Mouse (Mus musculus): ENCODE results near the gene Gm20388. TPM values are rescaled to one million over a fixed set of nuclear protein-coding genes. Genes with fewer than 3 reads are reported as not detected.

The Gm20388 gene
- polyA plus RNA-seq, 1 experiment from 2014 or later: 5.5 TPM

- H3K4me2 ChIP-seq: peak overlapping the region; percentile 2; the same call in 1 of the 2 replicates
- no peak overlapping the region; the same call in 1 of the 2 replicates for H3K4me3 ChIP-seq
- no peak overlapping the region for H3K27ac ChIP-seq
- peaks cover 60% of the 10 kb centered on the region for H3K4me1 ChIP-seq
- 0 out of 2 replicates have a peak overlapping the region, but pooled peaks have one; percentile 3 for H3K9ac ChIP-seq
- no peaks in the 10 kb centered on the region; the same call in 1 of the 2 replicates for H3K36me3 ChIP-seq
- no peak for ATAC-seq (ENCODE audit: borderline replicate concordance, extremely low read depth, low FRiP score, low TSS enrichment)
- WGBS: 23% methylated on average over 14 of the region's 14 CpGs
- no peaks in the 10 kb centered on the region for H3K9me3 ChIP-seq
- H3K27me3 ChIP-seq: no peaks in the 10 kb centered on the region
Measured at GRCm38 (mm10) chr8:122326114-122326542, 2415.5 kb downstream of the Gm20388 start.

- H3K9me3 ChIP-seq: no peaks in the 10 kb centered on the region
Measured at GRCm38 (mm10) chr8:122329072-122329471, 2418.4 kb downstream of the Gm20388 start.

GRCm38 (mm10) chr8:122329553-122330239, 2419.1 kb downstream of the Gm20388 start:
- 83% methylated on average over 22 of the region's 22 CpGs for WGBS
- Histone ChIP-seq H3K27ac (peak overlapping the region; percentile 71; the same call in 1 of the 2 replicates), H3K4me3 (no peak overlapping the region), H3K27me3 (peaks cover 8% of the 10 kb centered on the region; the same call in 1 of the 2 replicates), H3K36me3 (peaks cover 4% of the 10 kb centered on the region), H3K9ac (no peak overlapping the region), H3K9me3 (no peaks in the 10 kb centered on the region), H3K4me2 (no peak overlapping the region), H3K4me1 (peaks cover 50% of the 10 kb centered on the region)
- no peak for ATAC-seq (ENCODE audit: borderline replicate concordance, extremely low read depth, low FRiP score, low TSS enrichment)

More at GRCm38 (mm10) chr8:122329072-122329471, 2418.4 kb downstream of the Gm20388 start:
- WGBS: 56% methylated on average over 8 of the region's 8 CpGs
- Histone ChIP-seq H3K27ac (no peak overlapping the region), H3K4me3 (no peak overlapping the region), H3K9ac (no peak overlapping the region), H3K36me3 (no peaks in the 10 kb centered on the region; the same call in 1 of the 2 replicates), H3K4me1 (peaks cover 56% of the 10 kb centered on the region), H3K27me3 (0 out of 2 replicates have a peak, but pooled peaks cover 1% of the 10 kb centered on the region), H3K4me2 (no peak overlapping the region)
- no peak for ATAC-seq (ENCODE audit: borderline replicate concordance, extremely low read depth, low FRiP score, low TSS enrichment)

- ATAC-seq (ENCODE audit: borderline replicate concordance, extremely low read depth, low FRiP score, low TSS enrichment): no peak; the same call in 1 of the 2 replicates
- peak overlapping the region; percentile 10; the same call in 1 of the 2 replicates for H3K9ac ChIP-seq
Measured at GRCm38 (mm10) chr8:122330446-122331133, 2419.9 kb downstream of the Gm20388 start.

GRCm38 (mm10) chr8:122331134-122331523, 2420.5 kb downstream of the Gm20388 start:
- H3K36me3 ChIP-seq: peaks cover 4% of the 10 kb centered on the region
- 36% methylated on average over 3 of the region's 3 CpGs for WGBS
- H3K27me3 ChIP-seq: peaks cover 19% of the 10 kb centered on the region; the same call in 1 of the 2 replicates
- peak; percentile 61 for ATAC-seq (ENCODE audit: borderline replicate concordance, extremely low read depth, low FRiP score, low TSS enrichment)
- H3K27ac ChIP-seq: peak overlapping the region; percentile 71
- no peaks in the 10 kb centered on the region for H3K9me3 ChIP-seq
- no peak overlapping the region for H3K9ac ChIP-seq
- H3K4me3 ChIP-seq: no peak overlapping the region
- peaks cover 42% of the 10 kb centered on the region for H3K4me1 ChIP-seq
- no peak overlapping the region for H3K4me2 ChIP-seq

More at GRCm38 (mm10) chr8:122330446-122331133, 2419.9 kb downstream of the Gm20388 start:
- WGBS: 68% methylated on average over 12 of the region's 12 CpGs
- Histone ChIP-seq H3K9me3 (no peaks in the 10 kb centered on the region), H3K4me2 (no peak overlapping the region), H3K36me3 (peaks cover 4% of the 10 kb centered on the region), H3K27ac (peak overlapping the region; percentile 71), H3K4me1 (peaks cover 42% of the 10 kb centered on the region), H3K27me3 (peaks cover 16% of the 10 kb centered on the region; the same call in 1 of the 2 replicates), H3K4me3 (no peak overlapping the region)

- 0 out of 2 replicates have a peak, but pooled peaks have one; percentile 7 for ATAC-seq (ENCODE audit: borderline replicate concordance, extremely low read depth, low FRiP score, low TSS enrichment)
- H3K9me3 ChIP-seq: no peaks in the 10 kb centered on the region
- WGBS: 63% methylated on average over 6 of the region's 6 CpGs
- H3K27ac ChIP-seq: no peak overlapping the region
- H3K27me3 ChIP-seq: peaks cover 36% of the 10 kb centered on the region
- H3K36me3 ChIP-seq: peaks cover 4% of the 10 kb centered on the region
- H3K4me2 ChIP-seq: no peak overlapping the region
- H3K4me3 ChIP-seq: no peak overlapping the region
- peaks cover 41% of the 10 kb centered on the region for H3K4me1 ChIP-seq
- H3K9ac ChIP-seq: no peak overlapping the region
Measured at GRCm38 (mm10) chr8:122332753-122333506, 2422.3 kb downstream of the Gm20388 start.

GRCm38 (mm10) chr8:122333531-122333930, 2422.9 kb downstream of the Gm20388 start:
- Histone ChIP-seq H3K36me3 (peaks cover 4% of the 10 kb centered on the region), H3K4me1 (peaks cover 41% of the 10 kb centered on the region)
- 84% methylated on average over 7 of the region's 7 CpGs for WGBS

GRCm38 (mm10) chr8:122334791-122335490, 2424.3 kb downstream of the Gm20388 start:
- no peak overlapping the region for H3K4me3 ChIP-seq
- no peak overlapping the region for H3K4me2 ChIP-seq
- H3K27ac ChIP-seq: no peak overlapping the region
- H3K9ac ChIP-seq: no peak overlapping the region
- 92% methylated on average over 13 of the region's 13 CpGs for WGBS
- peaks cover 4% of the 10 kb centered on the region; the same call in 1 of the 2 replicates for H3K36me3 ChIP-seq
- peaks cover 42% of the 10 kb centered on the region for H3K27me3 ChIP-seq
- peaks cover 33% of the 10 kb centered on the region for H3K4me1 ChIP-seq
- no peaks in the 10 kb centered on the region for H3K9me3 ChIP-seq
- no peak for ATAC-seq (ENCODE audit: borderline replicate concordance, extremely low read depth, low FRiP score, low TSS enrichment)

More at GRCm38 (mm10) chr8:122333531-122333930, 2422.9 kb downstream of the Gm20388 start:
- H3K4me2 ChIP-seq: no peak overlapping the region
- no peaks in the 10 kb centered on the region for H3K9me3 ChIP-seq
- no peak for ATAC-seq (ENCODE audit: borderline replicate concordance, extremely low read depth, low FRiP score, low TSS enrichment)
- no peak overlapping the region for H3K27ac ChIP-seq
- H3K9ac ChIP-seq: no peak overlapping the region
- peaks cover 41% of the 10 kb centered on the region for H3K27me3 ChIP-seq
- no peak overlapping the region for H3K4me3 ChIP-seq

- H3K27ac ChIP-seq: no peak overlapping the region
- peaks cover 4% of the 10 kb centered on the region; the same call in 1 of the 2 replicates for H3K36me3 ChIP-seq
Measured at GRCm38 (mm10) chr8:122335638-122336250, 2425.1 kb downstream of the Gm20388 start.

GRCm38 (mm10) chr8:122336251-122336910, 2425.7 kb downstream of the Gm20388 start:
- H3K27ac ChIP-seq: no peak overlapping the region
- ATAC-seq (ENCODE audit: borderline replicate concordance, extremely low read depth, low FRiP score, low TSS enrichment): peak; percentile 41
- H3K9ac ChIP-seq: peak overlapping the region; percentile 11
- no peaks in the 10 kb centered on the region for H3K9me3 ChIP-seq
- H3K36me3 ChIP-seq: peaks cover 4% of the 10 kb centered on the region; the same call in 1 of the 2 replicates
- WGBS: 10% methylated on average over 81 of the region's 81 CpGs
- H3K4me3 ChIP-seq: peak overlapping the region; percentile 44
- H3K4me2 ChIP-seq: peak overlapping the region; percentile 73
- peaks cover 18% of the 10 kb centered on the region for H3K4me1 ChIP-seq
- peaks cover 42% of the 10 kb centered on the region for H3K27me3 ChIP-seq

More at GRCm38 (mm10) chr8:122335638-122336250, 2425.1 kb downstream of the Gm20388 start:
- H3K4me3 ChIP-seq: peak overlapping the region; percentile 44
- WGBS: 20% methylated on average over 57 of the region's 57 CpGs
- no peaks in the 10 kb centered on the region for H3K9me3 ChIP-seq
- H3K4me1 ChIP-seq: peaks cover 25% of the 10 kb centered on the region
- H3K4me2 ChIP-seq: peak overlapping the region; percentile 73
- peak overlapping the region; percentile 11 for H3K9ac ChIP-seq
- H3K27me3 ChIP-seq: peaks cover 42% of the 10 kb centered on the region
- 0 out of 2 replicates have a peak, but pooled peaks have one; percentile 5 for ATAC-seq (ENCODE audit: borderline replicate concordance, extremely low read depth, low FRiP score, low TSS enrichment)

Measured in lung, embryonic 15.5 days (tissue).